Mouse (Mus musculus) CH12.LX (cell line): ENCODE results near the gene Cntln. TPM values are rescaled to one million over a fixed set of nuclear protein-coding genes. Genes with fewer than 3 reads are reported as not detected.

ENCODE experiments used
- DNase-seq: peaks from one replicate; pipeline ENCODE4 v3.0.0-alpha.2; 2013; ENCODE audit errors: extremely low read depth
- H3K27ac ChIP-seq: 2 replicates; pipeline ENCODE4 v1.5.1; 2012; ENCODE audit warnings: low read depth, mild to moderate bottlenecking, control low read depth, moderate library complexity; ENCODE audit not compliant: insufficient read depth
- H3K27me3 ChIP-seq: replicated peaks from 2 replicates; pipeline ENCODE3; 2012; ENCODE audit warnings: inconsistent platforms
- H3K36me3 ChIP-seq, 2 experiments: replicated peaks in 1 of 2; 2 replicates each; pipeline versions ENCODE3 to v1.6.1; 2012; ENCODE audit warnings: inconsistent platforms in 1 of 2, low read length in 1 of 2, mild to moderate bottlenecking in 1 of 2, mixed read lengths in 1 of 2, moderate library complexity in 1 of 2; ENCODE audit not compliant: control insufficient read depth in 1 of 2, insufficient read depth in 1 of 2
- H3K4me1 ChIP-seq, 2 experiments: 2 replicates each; pipeline ENCODE4 v1.6.1; 2012; ENCODE audit warnings: inconsistent platforms in 1 of 2, moderate library complexity in 1 of 2; ENCODE audit not compliant: insufficient read depth in 2 of 2, control insufficient read depth in 1 of 2
- H3K4me2 ChIP-seq: 2 replicates; pipeline ENCODE4 v1.6.1; 2012; ENCODE audit warnings: low read depth, mild to moderate bottlenecking, control low read depth; ENCODE audit not compliant: poor library complexity, insufficient read depth, severe bottlenecking
- H3K4me3 ChIP-seq, 3 experiments: fragments of 150-350 bp in 1 of 3; sonication (generic) in 1 of 3; replicated peaks in 1 of 3; 2 replicates each; pipeline versions ENCODE3 to v1.5.1; 2011 to 2012; ENCODE audit warnings: low read depth in 2 of 3, low read length in 2 of 3, mild to moderate bottlenecking in 2 of 3, moderate library complexity in 2 of 3, control low read depth in 1 of 3, improper control_type of control experiment in 1 of 3, inconsistent platforms in 1 of 3, mixed read lengths in 1 of 3; ENCODE audit not compliant: poor library complexity in 1 of 3
- H3K79me2 ChIP-seq: replicated peaks from 2 replicates; pipeline ENCODE4 v1.6.1; 2012; ENCODE audit warnings: mild to moderate bottlenecking, moderate library complexity; ENCODE audit not compliant: control insufficient read depth, poor library complexity, insufficient read depth, severe bottlenecking; ENCODE audit errors: extremely low read depth
- H3K9ac ChIP-seq: 2 replicates; pipeline ENCODE4 v1.6.1; 2012; ENCODE audit warnings: low read depth, mild to moderate bottlenecking, control low read depth, moderate library complexity; ENCODE audit not compliant: insufficient read depth
- H3K9me3 ChIP-seq: replicated peaks from 2 replicates; pipeline ENCODE3; 2012; ENCODE audit warnings: low read length, inconsistent platforms, mixed read lengths
- BHLHE40 ChIP-seq: IDR thresholded peaks from 2 replicates; pipeline ENCODE4 v1.6.1; 2011; ENCODE audit warnings: mild to moderate bottlenecking, low read depth, low read length, improper control_type of control experiment
- CHD2 ChIP-seq: IDR thresholded peaks from 2 replicates; pipeline ENCODE4 v1.6.1; 2011; ENCODE audit warnings: low read length, improper control_type of control experiment
- CTCF ChIP-seq, 2 experiments: IDR thresholded peaks in 1 of 2; conservative IDR thresholded peaks in 1 of 2; 2 replicates each; pipeline ENCODE4 v1.5.1; 2011 to 2012; ENCODE audit warnings: low read depth in 2 of 2, low read length in 2 of 2, improper control_type of control experiment in 1 of 2, inconsistent platforms in 1 of 2, mild to moderate bottlenecking in 1 of 2, moderate library complexity in 1 of 2
- E2F4 ChIP-seq: IDR thresholded peaks from 2 replicates; pipeline ENCODE4 v1.6.1; 2011; ENCODE audit warnings: low read depth, low read length, improper control_type of control experiment; ENCODE audit not compliant: insufficient replicate concordance
- ELF1 ChIP-seq: IDR thresholded peaks from 2 replicates; pipeline ENCODE4 v1.6.1; 2014; ENCODE audit warnings: low read depth, mild to moderate bottlenecking, inconsistent platforms, low read length, improper control_type of control experiment
- EP300 ChIP-seq: IDR thresholded peaks from 2 replicates; pipeline ENCODE4 v1.6.1; 2011; ENCODE audit warnings: low read length, improper control_type of control experiment
- GABPA ChIP-seq: IDR thresholded peaks from 2 replicates; pipeline ENCODE4 v1.6.1; 2012; ENCODE audit warnings: low read depth, low read length, improper control_type of control experiment, inconsistent platforms; ENCODE audit not compliant: insufficient replicate concordance
- HCFC1 ChIP-seq: IDR thresholded peaks from 2 replicates; pipeline ENCODE4 v1.6.1; 2012; ENCODE audit warnings: low read depth, mild to moderate bottlenecking, inconsistent platforms, low read length, improper control_type of control experiment
- IRF4 ChIP-seq: IDR thresholded peaks from 2 replicates; pipeline ENCODE4 v1.6.1; 2014; ENCODE audit warnings: low read depth, mild to moderate bottlenecking, inconsistent platforms, low read length, improper control_type of control experiment
- JUND ChIP-seq: conservative IDR thresholded peaks from 2 replicates; pipeline ENCODE4 v1.6.1; 2011; ENCODE audit warnings: low read depth, low read length, improper control_type of control experiment
- KAT2A ChIP-seq: IDR thresholded peaks from 2 replicates; pipeline ENCODE4 v1.6.1; 2012; ENCODE audit warnings: low read length, improper control_type of control experiment, inconsistent platforms; ENCODE audit not compliant: insufficient replicate concordance
- MAZ ChIP-seq: IDR thresholded peaks from 2 replicates; pipeline ENCODE4 v1.6.1; 2012; ENCODE audit warnings: low read depth, mild to moderate bottlenecking, inconsistent platforms, low read length, improper control_type of control experiment, moderate library complexity
- MEF2A ChIP-seq: IDR thresholded peaks from 2 replicates; pipeline ENCODE4 v1.6.1; 2014; ENCODE audit warnings: low read depth, mild to moderate bottlenecking, inconsistent platforms, low read length, improper control_type of control experiment, borderline replicate concordance
- MYC ChIP-seq: IDR thresholded peaks from 2 replicates; pipeline ENCODE4 v1.6.1; 2011; ENCODE audit warnings: low read depth, mild to moderate bottlenecking, improper control_type of control experiment, low read length
- POLR2AphosphoS2 ChIP-seq: IDR thresholded peaks from 2 replicates; pipeline ENCODE4 v1.6.1; 2011; ENCODE audit warnings: low read depth, low read length, improper control_type of control experiment
- RAD21 ChIP-seq: IDR thresholded peaks from 2 replicates; pipeline ENCODE4 v1.6.1; 2011; ENCODE audit warnings: low read depth, mild to moderate bottlenecking, low read length, improper control_type of control experiment, moderate library complexity
- RCOR1 ChIP-seq: conservative IDR thresholded peaks from 2 replicates; pipeline ENCODE4 v1.6.1; 2012; ENCODE audit warnings: low read depth, mild to moderate bottlenecking, inconsistent platforms, low read length, improper control_type of control experiment
- SMC3 ChIP-seq: IDR thresholded peaks from 2 replicates; pipeline ENCODE4 v1.6.1; 2011; ENCODE audit warnings: low read depth, low read length, improper control_type of control experiment
- TBP ChIP-seq: conservative IDR thresholded peaks from 2 replicates; pipeline ENCODE4 v1.6.1; 2011; ENCODE audit warnings: low read depth, low read length, improper control_type of control experiment
- UBTF ChIP-seq: IDR thresholded peaks from 2 replicates; pipeline ENCODE4 v1.6.1; 2012; ENCODE audit warnings: low read depth, mild to moderate bottlenecking, inconsistent platforms, low read length, improper control_type of control experiment, moderate library complexity
- USF2 ChIP-seq: conservative IDR thresholded peaks from 2 replicates; pipeline ENCODE4 v1.6.1; 2011; ENCODE audit warnings: low read depth, low read length, improper control_type of control experiment
- ZC3H11A ChIP-seq: IDR thresholded peaks from 2 replicates; pipeline ENCODE4 v1.6.1; 2012; ENCODE audit warnings: low read depth, mild to moderate bottlenecking, inconsistent platforms, low read length, improper control_type of control experiment
- ZKSCAN1 ChIP-seq: IDR thresholded peaks from 2 replicates; pipeline ENCODE4 v1.6.1; 2012; ENCODE audit warnings: low read depth, inconsistent platforms, low read length, improper control_type of control experiment, borderline replicate concordance
- dilution Hi-C: fragments of 300-500 bp; cut with MboI; formaldehyde crosslinking; loops from 2 replicates; pipeline ENCODE4 v1.14.3; 2020; ENCODE audit warnings: low sequenced_read_pairs; ENCODE audit not compliant: extremely low pct_unique_long_range_greater_than_20kb, extremely low pct_ligation_motif_present
- in situ Hi-C: fragments of 300-500 bp; cut with MboI; formaldehyde crosslinking; loops from 3 replicates; pipeline ENCODE4 v1.14.3; 2019; ENCODE audit warnings: low sequenced_read_pairs, low pct_ligation_motif_present, low pct_unique_long_range_greater_than_20kb, mixed read lengths
- polyA plus RNA-seq: library from polyadenylated mRNA; unstranded; fragments of >175 nt; gene quantifications from 2 replicates; pipeline ENCODE4 v1.2.1, GENCODE M21; 2012; ENCODE audit warnings: low read depth; ENCODE audit not compliant: insufficient read length
- total RNA-seq, 2 experiments: library from RNA; depleted of rRNA; stranded (reverse); fragments of 300-350 nt in 1 of 2; fragments of >200 nt in 1 of 2; gene quantifications; 2 replicates each; pipeline ENCODE4 v1.2.3; 2012 to 2014

Gene Cntln
- total and polyA plus RNA-seq, 3 experiments = not detected

GRCm38 (mm10) chr4:85106416-85106815 is 222.3 kb downstream of the Cntln start:
- no peaks in the 10 kb centered on the region for H3K36me3 ChIP-seq
- TF ChIP-seq MYC = no peak
- no peak for TF ChIP-seq E2F4
- no peak for TF ChIP-seq CTCF (conservative IDR thresholded peaks at IDR 0.05 in 1 of 2, IDR thresholded peaks at IDR 0.05 in 1 of 2; ENCODE audit: low read depth in 2 of 2, low read length in 2 of 2)
- TF ChIP-seq SMC3 = no peak
- TF ChIP-seq TBP = no peak
- TF ChIP-seq, all 38 proteins: peak for 0
- Histone ChIP-seq H3K79me2 (no peaks in the 10 kb centered on the region), H3K27me3 (no peaks in the 10 kb centered on the region), H3K4me1 (no peaks in the 10 kb centered on the region), H3K27ac (no peak overlapping the region), H3K4me3 (no peak overlapping the region), H3K9me3 (peaks cover 17% of the 10 kb centered on the region), H3K4me2 (no peak overlapping the region), H3K9ac (no peak overlapping the region)
- dilution Hi-C loops (no loop called here), in situ Hi-C loops (no loop called here)
- no peak for DNase-seq

DNA sequence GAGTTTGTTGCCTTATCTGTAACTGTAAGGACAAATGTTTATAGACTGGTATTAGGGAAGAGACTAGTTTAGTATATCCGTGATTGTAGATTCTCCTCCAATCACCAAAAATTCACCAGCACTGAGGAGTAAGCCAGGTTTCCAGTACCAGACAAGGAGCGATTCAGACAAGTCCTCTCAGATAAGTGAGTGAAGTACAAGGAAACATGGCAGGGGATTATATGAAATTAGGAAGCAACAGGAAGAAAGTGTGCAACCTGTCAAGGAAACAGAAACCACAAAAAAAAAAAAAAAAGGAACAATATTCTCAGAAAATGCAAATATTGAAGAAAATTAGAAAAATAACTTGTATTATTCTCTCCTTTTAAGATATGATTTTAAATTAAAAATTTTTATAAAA is 222.9 kb downstream of the Cntln start:
- no peaks in the 10 kb centered on the region for H3K79me2 ChIP-seq
- H3K4me2 ChIP-seq = no peak overlapping the region
- H3K4me3 ChIP-seq = no peak overlapping the region
- peaks cover 16% of the 10 kb centered on the region for H3K9me3 ChIP-seq
- H3K27me3 ChIP-seq = no peaks in the 10 kb centered on the region
- in situ Hi-C loops = no loop called here
- H3K9ac ChIP-seq = no peak overlapping the region
- no peak overlapping the region for H3K27ac ChIP-seq
- no peak for DNase-seq
- H3K4me1 ChIP-seq = no peaks in the 10 kb centered on the region
- dilution Hi-C loops = no loop called here
- TF ChIP-seq IRF4 (no peak), EP300 (no peak), E2F4 (no peak), POLR2AphosphoS2 (no peak), USF2 (no peak), MEF2A (no peak), SMC3 (no peak), ELF1 (no peak), ZKSCAN1 (no peak), MYC (no peak), RCOR1 (no peak), JUND (no peak)
- no peaks in the 10 kb centered on the region for H3K36me3 ChIP-seq

DNA sequence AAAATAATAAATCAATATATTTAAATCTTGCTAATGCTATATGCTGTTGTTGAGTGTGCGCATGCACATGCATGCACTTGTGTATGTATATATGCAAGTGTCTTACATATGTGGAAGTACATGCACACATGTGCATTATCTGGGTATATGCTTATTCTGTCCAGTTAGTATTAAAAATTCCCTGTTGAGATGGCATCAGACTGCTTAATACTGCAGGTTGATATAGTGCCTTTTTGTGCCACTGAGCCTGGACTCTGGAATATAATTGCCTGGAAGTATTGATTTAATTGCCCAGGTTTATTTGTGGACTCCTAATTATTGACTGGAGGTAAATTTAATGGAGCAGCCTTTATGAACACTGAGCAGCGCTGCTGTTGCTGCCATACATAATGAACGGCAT is 236.2 kb downstream of the Cntln start:
- H3K79me2 ChIP-seq = no peaks in the 10 kb centered on the region
- no peaks in the 10 kb centered on the region for H3K27me3 ChIP-seq
- no peak overlapping the region for H3K4me2 ChIP-seq
- H3K36me3 ChIP-seq = no peaks in the 10 kb centered on the region
- H3K9me3 ChIP-seq = peaks cover 43% of the 10 kb centered on the region
- no peak overlapping the region for H3K4me3 ChIP-seq
- no peaks in the 10 kb centered on the region for H3K4me1 ChIP-seq
- DNase-seq = no peak
- in situ Hi-C loops = no loop called here
- dilution Hi-C loops = no loop called here
- no peak overlapping the region for H3K27ac ChIP-seq
- no peak overlapping the region for H3K9ac ChIP-seq
- TF ChIP-seq UBTF (no peak), ELF1 (no peak), GABPA (no peak), MYC (no peak), RAD21 (no peak), BHLHE40 (no peak), ZKSCAN1 (no peak), HCFC1 (no peak), E2F4 (no peak), MAZ (no peak), RCOR1 (no peak), CHD2 (no peak), ZC3H11A (no peak), KAT2A (no peak)
- TF ChIP-seq, all 38 proteins: peak for 0
